22 mouse cellular contexts compared by ENCODE assay signal in genomic region chr11:34726699-34727347, GRCm38 (mm10). TPM values are rescaled to one million over a fixed set of nuclear protein-coding genes. Genes with fewer than 3 reads are reported as not detected.
DNase-seq lines count a peak whose midpoint lies in the region; ATAC-seq and TF ChIP-seq lines count a peak whose summit lies in the region.
"Had no signal": no experiment of that assay in that cellular context is flagged by ENCODE, and none has a peak within 500 bp of the region (broad histone marks: within the 10 kb centered on the region; RNA-seq: fewer than 3 reads in every experiment).

No protein-coding gene starts in this region.

- DNase-seq in A20 (ENCODE audit: low read depth, low spot score): peak; percentile 88
- DNase-seq in CH12.LX (ENCODE audit: extremely low read depth): peak; percentile 60
- peak; percentile 19 for DNase-seq in liver
- no peak for DNase-seq in liver, embryonic 14.5 days (ENCODE audit: low read depth in 3 of 3, low spot score in 3 of 3)
- no peak for DNase-seq in embryo, embryonic 9.5 days (ENCODE audit: extremely low spot score)
- DNase-seq in gastrocnemius, postnatal 36 days: no peak
- no peak for DNase-seq in embryo, embryonic 11 days
- DNase-seq: adrenal gland, postnatal 25 days; B cell, adult 2 months; cerebellum, adult 11 months; cerebellum, adult 9-10 months; cerebellum, postnatal 36 days; gastrocnemius, postnatal 10 days; heart, postnatal 10 days had no signal

- no peak overlapping the region for H3K9ac ChIP-seq in CH12.LX (ENCODE audit: insufficient read depth, low read depth)
- no peak overlapping the region for H3K9ac ChIP-seq in liver, embryonic 14.5 days (replicated peaks)
- H3K9ac ChIP-seq: embryonic facial prominence, embryonic 15.5 days; forebrain, embryonic 15.5 days; hindbrain, embryonic 13.5 days; intestine, embryonic 15.5 days had no signal

- in situ Hi-C loops in CH12.LX (cut with MboI; ENCODE audit: low pct_ligation_motif_present, low pct_unique_long_range_greater_than_20kb, low sequenced_read_pairs): loop anchor here (5.0 kb wide), 1 partner anchor 45 kb away; no protein-coding TSS in a partner anchor

- dilution Hi-C loops in CH12.LX (cut with MboI; ENCODE audit: extremely low pct_ligation_motif_present, extremely low pct_unique_long_range_greater_than_20kb, low sequenced_read_pairs): no loop called here

- peaks cover 14% of the 10 kb centered on the region for H3K79me2 ChIP-seq in CH12.LX (replicated peaks; ENCODE audit: control insufficient read depth, extremely low read depth, insufficient read depth, poor library complexity, severe bottlenecking)

- 70% methylated on average over 9 of the region's 9 CpGs for WGBS in liver, embryonic 14.5 days (ENCODE audit: insufficient replicate concordance)

- H3K27me3 ChIP-seq in CH12.LX (replicated peaks): no peaks in the 10 kb centered on the region
- no peaks in the 10 kb centered on the region for H3K27me3 ChIP-seq in liver, embryonic 14.5 days (ENCODE audit: control insufficient read depth, insufficient read depth, low read length)
- H3K27me3 ChIP-seq: embryonic facial prominence, embryonic 15.5 days; forebrain, embryonic 15.5 days; hindbrain, embryonic 13.5 days; intestine, embryonic 15.5 days had no signal

- H3K27ac ChIP-seq in CH12.LX (ENCODE audit: insufficient read depth, low read depth): peak overlapping the region; percentile 70
- no peak overlapping the region for H3K27ac ChIP-seq in liver, embryonic 14.5 days
- H3K27ac ChIP-seq: embryonic facial prominence, embryonic 15.5 days; forebrain, embryonic 15.5 days; heart, embryonic 10.5 days; hindbrain, embryonic 13.5 days; intestine, embryonic 15.5 days had no signal

- no peak for TF ChIP-seq POLR2A in CH12.LX (IDR thresholded peaks at IDR 0.05; ENCODE audit: low read depth, low read length)

- TF ChIP-seq EP300 in CH12.LX (IDR thresholded peaks at IDR 0.05; ENCODE audit: low read length): peak; percentile 66
- TF ChIP-seq EP300 in liver, embryonic 14.5 days (IDR thresholded peaks at IDR 0.05; ENCODE audit: low read depth): no peak

- peaks cover 17 to 65% of the 10 kb centered on the region in 2 experiments for H3K4me1 ChIP-seq in CH12.LX (ENCODE audit: control insufficient read depth in 1 of 2, insufficient read depth in 2 of 2)
- H3K4me1 ChIP-seq in liver, embryonic 14.5 days (replicated peaks; ENCODE audit: control insufficient read depth in 2 of 2, insufficient read depth in 2 of 2, low read length in 1 of 2): peaks cover 0 to 13% of the 10 kb centered on the region in 2 experiments; a peak in 2 of 4 replicates
- H3K4me1 ChIP-seq: forebrain, embryonic 15.5 days; heart, embryonic 10.5 days; intestine, embryonic 15.5 days had no signal

- TF ChIP-seq CTCF in CH12.LX (conservative IDR thresholded peaks at IDR 0.05 in 1 of 2, IDR thresholded peaks at IDR 0.05 in 1 of 2; ENCODE audit: low read depth in 2 of 2, low read length in 2 of 2): no peak
- no peak for TF ChIP-seq CTCF in liver, embryonic 14.5 days (IDR thresholded peaks at IDR 0.05; ENCODE audit: low read depth)

- TF ChIP-seq RAD21 in CH12.LX (IDR thresholded peaks at IDR 0.05; ENCODE audit: low read depth, low read length): no peak

- peaks cover 85 to 97% of the 10 kb centered on the region in 2 experiments for H3K36me3 ChIP-seq in CH12.LX (replicated peaks in 1 of 2; ENCODE audit: control insufficient read depth in 1 of 2, insufficient read depth in 1 of 2, low read length in 1 of 2)
- H3K36me3 ChIP-seq in liver, embryonic 14.5 days (replicated peaks; ENCODE audit: control insufficient read depth, insufficient read depth, low read depth): no peaks in the 10 kb centered on the region
- H3K36me3 ChIP-seq: embryonic facial prominence, embryonic 15.5 days; forebrain, embryonic 15.5 days; heart, embryonic 10.5 days; hindbrain, embryonic 13.5 days; intestine, embryonic 15.5 days had no signal

- peak overlapping the region in 1 of 3 experiments; percentile 10 for H3K4me3 ChIP-seq in CH12.LX (replicated peaks in 1 of 3; ENCODE audit: low read depth in 2 of 3, low read length in 2 of 3, poor library complexity in 1 of 3)
- no peak overlapping the region for H3K4me3 ChIP-seq in liver, embryonic 14.5 days (ENCODE audit: insufficient read depth in 1 of 2, low read depth in 2 of 2, low read length in 2 of 2)
- H3K4me3 ChIP-seq: embryonic facial prominence, embryonic 15.5 days; forebrain, embryonic 15.5 days; heart, embryonic 10.5 days; hindbrain, embryonic 13.5 days; intestine, embryonic 15.5 days had no signal

- H3K4me2 ChIP-seq in CH12.LX (ENCODE audit: insufficient read depth, low read depth, poor library complexity, severe bottlenecking): peak overlapping the region; percentile 14; the same call in 1 of the 2 replicates
- no peak overlapping the region for H3K4me2 ChIP-seq in liver, embryonic 14.5 days (ENCODE audit: low read depth)
- H3K4me2 ChIP-seq: embryonic facial prominence, embryonic 15.5 days; forebrain, embryonic 15.5 days; hindbrain, embryonic 13.5 days; intestine, embryonic 15.5 days had no signal

- intact Hi-C loops in gastrocnemius, postnatal 36 days (cut with DNase I): no loop called here

- ATAC-seq in liver, embryonic 14.5 days (ENCODE audit: insufficient read depth): peak; percentile 46; the same call in 1 of the 2 replicates
- ATAC-seq in erythroblast, adult 5-6 weeks (replicated peaks; ENCODE audit: low FRiP score, poor library complexity, severe bottlenecking): no peak; the same call in 1 of the 2 replicates
- ATAC-seq: activated CD4-positive, CD25-positive, alpha-beta regulatory T cell, adult 4 months; CD4-positive, CD25-positive, alpha-beta regulatory T cell, adult 4 months; forebrain, embryonic 15.5 days; intestine, embryonic 15.5 days had no signal

- H3K9me3 ChIP-seq in CH12.LX (replicated peaks; ENCODE audit: low read length): no peaks in the 10 kb centered on the region
- H3K9me3 ChIP-seq in liver, embryonic 14.5 days (ENCODE audit: control insufficient read depth, low read length): no peaks in the 10 kb centered on the region
- H3K9me3 ChIP-seq: embryonic facial prominence, embryonic 15.5 days; forebrain, embryonic 15.5 days; heart, embryonic 10.5 days; hindbrain, embryonic 13.5 days; intestine, embryonic 15.5 days had no signal

TF ChIP-seq in CH12.LX, 34 proteins besides CTCF, POLR2A, EP300 and RAD21 (continues in another document):
- TF ChIP-seq POLR2AphosphoS2 (IDR thresholded peaks at IDR 0.05; ENCODE audit: low read depth, low read length): no peak
- TF ChIP-seq KAT2A (IDR thresholded peaks at IDR 0.05; ENCODE audit: insufficient replicate concordance, low read length): no peak
- TF ChIP-seq ELF1 (IDR thresholded peaks at IDR 0.05; ENCODE audit: low read depth, low read length): no peak
- peak; percentile 46 for TF ChIP-seq ETS1 (conservative IDR thresholded peaks at IDR 0.05; ENCODE audit: low read depth, low read length)
- TF ChIP-seq ZMIZ1 (IDR thresholded peaks at IDR 0.05; ENCODE audit: low read depth, low read length): no peak
- TF ChIP-seq MXI1 (IDR thresholded peaks at IDR 0.05; ENCODE audit: low read depth, low read length): no peak
- TF ChIP-seq NELFE (IDR thresholded peaks at IDR 0.05; ENCODE audit: low read depth, low read length): no peak
- no peak for TF ChIP-seq USF2 (conservative IDR thresholded peaks at IDR 0.05; ENCODE audit: low read depth, low read length)
- peak; percentile 44; the same call in 1 of the 2 replicates for TF ChIP-seq TCF12 (IDR thresholded peaks at IDR 0.05; ENCODE audit: low read depth, low read length)
- TF ChIP-seq SIN3A (IDR thresholded peaks at IDR 0.05; ENCODE audit: low read length): peak; percentile 51; the same call in 1 of the 2 replicates
- TF ChIP-seq JUND (conservative IDR thresholded peaks at IDR 0.05; ENCODE audit: low read depth, low read length): no peak
- 0 out of 2 replicates have a peak, but pooled peaks have one; percentile 6 for TF ChIP-seq JUN (IDR thresholded peaks at IDR 0.05; ENCODE audit: insufficient read depth, low read depth, low read length)
- TF ChIP-seq IRF4 (IDR thresholded peaks at IDR 0.05; ENCODE audit: low read depth, low read length): 0 out of 2 replicates have a peak, but pooled peaks have one; percentile 64
- TF ChIP-seq USF1 (IDR thresholded peaks at IDR 0.05; ENCODE audit: low read depth, low read length): no peak
- 0 out of 2 replicates have a peak, but pooled peaks have one; percentile 26 for TF ChIP-seq MYC (IDR thresholded peaks at IDR 0.05; ENCODE audit: low read depth, low read length)
- TF ChIP-seq GABPA (IDR thresholded peaks at IDR 0.05; ENCODE audit: insufficient replicate concordance, low read depth, low read length): no peak
- no peak for TF ChIP-seq UBTF (IDR thresholded peaks at IDR 0.05; ENCODE audit: low read depth, low read length)
- TF ChIP-seq NRF1 (IDR thresholded peaks at IDR 0.05; ENCODE audit: low read depth, low read length): no peak
- no peak; the same call in 1 of the 2 replicates for TF ChIP-seq CHD1 (IDR thresholded peaks at IDR 0.05; ENCODE audit: low read depth, low read length)
- peak; percentile 78 for TF ChIP-seq CHD2 (IDR thresholded peaks at IDR 0.05; ENCODE audit: low read length)
- 0 out of 2 replicates have a peak, but pooled peaks have one; percentile 23 for TF ChIP-seq MAX (IDR thresholded peaks at IDR 0.05; ENCODE audit: low read length)
- no peak for TF ChIP-seq HCFC1 (IDR thresholded peaks at IDR 0.05; ENCODE audit: low read depth, low read length)
- TF ChIP-seq ZNF384 (IDR thresholded peaks at IDR 0.05; ENCODE audit: low read depth, low read length): no peak
- TF ChIP-seq ZC3H11A (IDR thresholded peaks at IDR 0.05; ENCODE audit: low read depth, low read length): no peak
- TF ChIP-seq SMC3 (IDR thresholded peaks at IDR 0.05; ENCODE audit: low read depth, low read length): no peak
- TF ChIP-seq MAZ (IDR thresholded peaks at IDR 0.05; ENCODE audit: low read depth, low read length): no peak
- peak; percentile 55; the same call in 1 of the 2 replicates for TF ChIP-seq MEF2A (IDR thresholded peaks at IDR 0.05; ENCODE audit: borderline replicate concordance, low read depth, low read length)
- no peak for TF ChIP-seq PAX5 (IDR thresholded peaks at IDR 0.05; ENCODE audit: low read length)
- no peak for TF ChIP-seq MAFK (IDR thresholded peaks at IDR 0.05; ENCODE audit: insufficient replicate concordance, low read length)

RNA-seq across cellular contexts. Expression of gene Dock2, which starts 56.9 kb away (rescaled TPM):
- total RNA-seq in CH12.LX (2012; rRNA removed) (109 and 133 TPM in 2 replicates), CH12.LX (2014; rRNA removed) (79.6 and 83.8 TPM in 2 replicates)
- polyA plus RNA-seq in CH12.LX (2012; ENCODE audit: insufficient read length, low read depth): 137 and 151 TPM in 2 replicates
- 1.4 and 2.1 TPM in 2 replicates for polyA plus RNA-seq in liver, embryonic 14.5 days (2012; rRNA removed)
- 2.6 and 2.8 TPM in 2 replicates for polyA plus RNA-seq in liver, embryonic 14.5 days (2014; fragmentation: Nextera tagmentation; extraction: Ambion mirVana)
- 1 to 10 TPM in 1 of 2 experiments, under 1 TPM in 1; 0.86 to 1.6 TPM for total RNA-seq in gastrocnemius, postnatal 36 days (2021)
- total RNA-seq in erythroblast, adult 5-6 weeks (2015; ENCODE audit: low replicate concordance): 35.7 and 35.9 TPM in 2 replicates
- total RNA-seq in erythroblast, adult 5-6 weeks (2017; ENCODE audit: low replicate concordance): 27.5 and 32.6 TPM in 2 replicates

Comparison
In these comparisons a context has a peak if more than half of its experiments do, and no peak if none do; other contexts are left out.
1. DNase-seq: peak in A20 (single experiment), CH12.LX (single experiment) and liver (single experiment); none in liver, embryonic 14.5 days (0 of 3), embryo, embryonic 9.5 days (single experiment), gastrocnemius, postnatal 36 days (0 of 2) and embryo, embryonic 11 days (single experiment).
2. RNA of gene Dock2, which starts 56.9 kb away (total RNA-seq): 79.6 to 133 TPM in CH12.LX and 27.5 to 35.9 TPM in erythroblast, adult 5-6 weeks; 0.86 to 1.6 TPM in gastrocnemius, postnatal 36 days; every median in the first group is over 10 times any median in the second.